In the genomic region with DNA sequence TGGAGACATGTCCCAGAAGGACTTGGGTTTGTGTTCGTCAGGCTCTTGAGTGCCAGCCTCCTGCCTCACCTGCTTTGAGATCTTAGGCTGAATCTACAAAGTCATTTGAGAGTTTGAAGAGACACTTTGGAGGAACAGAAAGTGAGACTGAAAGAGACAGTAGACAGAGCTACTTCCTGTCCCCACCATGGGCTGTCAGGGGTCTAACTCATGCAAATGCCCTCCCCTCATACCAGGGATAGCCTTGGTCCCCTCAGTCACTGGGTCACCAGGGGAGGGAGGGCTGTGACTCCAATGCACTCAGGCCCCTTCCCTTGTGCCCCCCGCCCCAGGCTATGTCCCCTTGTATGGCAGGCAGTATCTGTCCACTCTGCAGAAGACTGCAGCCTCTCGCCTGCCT, we compare ENCODE assay signal across 10 mouse cellular contexts. TPM values are rescaled to one million over a fixed set of nuclear protein-coding genes. Genes with fewer than 3 reads are reported as not detected.
DNase-seq lines count a peak whose midpoint lies in the region; ATAC-seq and TF ChIP-seq lines count a peak whose summit lies in the region.
"Had no signal": no experiment of that assay in that cellular context is flagged by ENCODE, and none has a peak within 500 bp of the region (broad histone marks: within the 10 kb centered on the region; RNA-seq: fewer than 3 reads in every experiment).

No protein-coding gene starts in this region.

- no peak overlapping the region for H3K4me2 ChIP-seq in kidney, embryonic 14.5 days (replicated peaks; ENCODE audit: low read depth, low read length)
- no peak overlapping the region for H3K4me2 ChIP-seq in intestine, postnatal 0 days (replicated peaks; ENCODE audit: low read depth)

- H3K27ac ChIP-seq in kidney, adult 2 months (ENCODE audit: insufficient read depth, low read depth, low read length) = peak overlapping the region; percentile 56
- H3K27ac ChIP-seq in kidney, embryonic 14.5 days (ENCODE audit: low read depth, low read length) = no peak overlapping the region
- peak overlapping the region; percentile 50 for H3K27ac ChIP-seq in intestine, postnatal 0 days (ENCODE audit: low read depth, low read length)
- H3K27ac ChIP-seq: liver, embryonic 14.5 days; midbrain, embryonic 10.5 days had no signal

- DNase-seq in kidney, adult 2 months = no peak
- DNase-seq in thymus, postnatal 36 days = peak; percentile 37 to 38
- DNase-seq in thymus, postnatal 25 days = no peak
- no peak for DNase-seq in adrenal gland, postnatal 14 days
- no peak for DNase-seq in layer of hippocampus, adult 9-10 months (ENCODE audit: low spot score)
- DNase-seq: heart, postnatal 36 days had no signal

- no peak for ATAC-seq in kidney, embryonic 14.5 days (ENCODE audit: low FRiP score, low TSS enrichment)
- no peak for ATAC-seq in intestine, postnatal 0 days

- no peaks in the 10 kb centered on the region for H3K36me3 ChIP-seq in kidney, adult 2 months (ENCODE audit: control insufficient read depth, insufficient read depth, low read length)
- no peaks in the 10 kb centered on the region for H3K36me3 ChIP-seq in kidney, embryonic 14.5 days (ENCODE audit: control insufficient read depth, insufficient read depth, low read length)
- H3K36me3 ChIP-seq in intestine, postnatal 0 days (ENCODE audit: control insufficient read depth, insufficient read depth) = no peaks in the 10 kb centered on the region
- H3K36me3 ChIP-seq: midbrain, embryonic 10.5 days had no signal

- H3K4me1 ChIP-seq in kidney, adult 2 months (ENCODE audit: control insufficient read depth, insufficient read depth, low read length) = 0 out of 2 replicates have a peak, but pooled peaks cover 5% of the 10 kb centered on the region
- H3K4me1 ChIP-seq in kidney, embryonic 14.5 days (ENCODE audit: control insufficient read depth, insufficient read depth, low read length) = no peaks in the 10 kb centered on the region
- H3K4me1 ChIP-seq in intestine, postnatal 0 days (replicated peaks; ENCODE audit: control insufficient read depth, insufficient read depth, low read length) = no peaks in the 10 kb centered on the region

- H3K9me3 ChIP-seq in kidney, embryonic 14.5 days (ENCODE audit: control insufficient read depth, low read length) = no peaks in the 10 kb centered on the region
- no peaks in the 10 kb centered on the region for H3K9me3 ChIP-seq in intestine, postnatal 0 days (ENCODE audit: control insufficient read depth)
- H3K9me3 ChIP-seq: midbrain, embryonic 10.5 days had no signal

- H3K27me3 ChIP-seq in kidney, adult 2 months (replicated peaks; ENCODE audit: control insufficient read depth, insufficient read depth, low read length) = no peaks in the 10 kb centered on the region
- no peaks in the 10 kb centered on the region for H3K27me3 ChIP-seq in kidney, embryonic 14.5 days (ENCODE audit: control insufficient read depth, insufficient read depth, low read length)
- H3K27me3 ChIP-seq in intestine, postnatal 0 days (replicated peaks; ENCODE audit: control insufficient read depth, insufficient read depth, low read length) = no peaks in the 10 kb centered on the region

- no peak for TF ChIP-seq POLR2A in kidney, adult 2 months (IDR thresholded peaks at IDR 0.05; ENCODE audit: low read depth, low read length)

- H3K9ac ChIP-seq in kidney, embryonic 14.5 days (ENCODE audit: low read depth, low read length) = no peak overlapping the region
- no peak overlapping the region for H3K9ac ChIP-seq in intestine, postnatal 0 days (ENCODE audit: low read depth, low read length)
- H3K9ac ChIP-seq: liver, embryonic 14.5 days had no signal

- no peak for TF ChIP-seq CTCF in kidney, adult 2 months (conservative IDR thresholded peaks at IDR 0.05; ENCODE audit: insufficient read depth, insufficient read length, low read depth, low read length)
- TF ChIP-seq CTCF in intestine, postnatal 0 days (IDR thresholded peaks at IDR 0.05; ENCODE audit: low read depth) = no peak

- 89% methylated on average over 3 of the region's 3 CpGs for WGBS in kidney, adult 2 months
- 77% methylated on average over 3 of the region's 3 CpGs for WGBS in kidney, embryonic 14.5 days
- WGBS in intestine, postnatal 0 days = 76% methylated on average over 3 of the region's 3 CpGs

- no peak overlapping the region for H3K4me3 ChIP-seq in kidney, adult 2 months (ENCODE audit: insufficient read depth, low read depth, low read length)
- H3K4me3 ChIP-seq in kidney, embryonic 14.5 days (ENCODE audit: low read length) = no peak overlapping the region
- no peak overlapping the region for H3K4me3 ChIP-seq in intestine, postnatal 0 days (ENCODE audit: low read depth, low read length)
- H3K4me3 ChIP-seq: midbrain, embryonic 10.5 days had no signal

RNA-seq across cellular contexts. Expression of gene Aif1, which starts 2.5 kb away (rescaled TPM):
- polyA plus RNA-seq in kidney, adult 2 months (2012; rRNA removed) = 0.65 and 2.6 TPM in 2 replicates
- 9.7 and 10.9 TPM in 2 replicates for polyA plus RNA-seq in kidney, embryonic 14.5 days (2014; fragmentation: Nextera tagmentation; extraction: Ambion mirVana)
- polyA plus RNA-seq in intestine, postnatal 0 days (2015; fragmentation: Nextera tagmentation; extraction: Ambion mirVana) = 23.1 and 25.4 TPM in 2 replicates
- total RNA-seq in adrenal gland, postnatal 14 days (2021) = 3.3 and 5.6 TPM in 2 replicates

RNA-seq across cellular contexts. Expression of gene Prrc2a, which starts 8.6 kb away (rescaled TPM):
- 237 and 272 TPM in 2 replicates for polyA plus RNA-seq in kidney, adult 2 months (2012; rRNA removed)
- 248 and 262 TPM in 2 replicates for polyA plus RNA-seq in kidney, embryonic 14.5 days (2014; fragmentation: Nextera tagmentation; extraction: Ambion mirVana)
- 40.0 and 54.1 TPM in 2 replicates for polyA plus RNA-seq in intestine, postnatal 0 days (2015; fragmentation: Nextera tagmentation; extraction: Ambion mirVana)
- total RNA-seq in adrenal gland, postnatal 14 days (2021) = 246 and 247 TPM in 2 replicates

RNA-seq across cellular contexts. Expression of gene Lst1, which starts 14.9 kb away (rescaled TPM):
- 9.4 and 17.7 TPM in 2 replicates for polyA plus RNA-seq in kidney, adult 2 months (2012; rRNA removed)
- 12.2 and 15.9 TPM in 2 replicates for polyA plus RNA-seq in kidney, embryonic 14.5 days (2014; fragmentation: Nextera tagmentation; extraction: Ambion mirVana)
- 11.3 and 12.9 TPM in 2 replicates for polyA plus RNA-seq in intestine, postnatal 0 days (2015; fragmentation: Nextera tagmentation; extraction: Ambion mirVana)
- total RNA-seq in adrenal gland, postnatal 14 days (2021) = 5.6 and 11.9 TPM in 2 replicates

RNA-seq across cellular contexts. Expression of gene Ltb, which starts 20.9 kb away (rescaled TPM):
- polyA plus RNA-seq in kidney, adult 2 months (2012; rRNA removed) = 2.5 and 20.9 TPM in 2 replicates
- polyA plus RNA-seq in kidney, embryonic 14.5 days (2014; fragmentation: Nextera tagmentation; extraction: Ambion mirVana) = 0.34 and 1.4 TPM in 2 replicates
- 1.7 and 2.4 TPM in 2 replicates for polyA plus RNA-seq in intestine, postnatal 0 days (2015; fragmentation: Nextera tagmentation; extraction: Ambion mirVana)
- 4.3 and 35.6 TPM in 2 replicates for total RNA-seq in adrenal gland, postnatal 14 days (2021)

RNA-seq across cellular contexts. Expression of gene Tnf, which starts 28.5 kb away (rescaled TPM):
- polyA plus RNA-seq in kidney, adult 2 months (2012; rRNA removed) = 0.64 and 0.94 TPM in 2 replicates
- not detected in 2 replicates for polyA plus RNA-seq in kidney, embryonic 14.5 days (2014; fragmentation: Nextera tagmentation; extraction: Ambion mirVana)
- 0.17 and 0.27 TPM in 2 replicates for polyA plus RNA-seq in intestine, postnatal 0 days (2015; fragmentation: Nextera tagmentation; extraction: Ambion mirVana)
- total RNA-seq in adrenal gland, postnatal 14 days (2021) = 0.33 and 1.4 TPM in 2 replicates
- polyA plus RNA-seq: midbrain, embryonic 10.5 days had no signal

Comparison
In these comparisons a context has a peak if more than half of its experiments do, and no peak if none do; other contexts are left out.
1. DNase-seq: peak in thymus, postnatal 36 days (2 of 2); none in kidney, adult 2 months (single experiment), thymus, postnatal 25 days (single experiment), adrenal gland, postnatal 14 days (single experiment) and layer of hippocampus, adult 9-10 months (single experiment).